Mouse (Mus musculus) heart, postnatal 0 days (tissue): ENCODE data around the gene Grin2a.
A peak's percentile ranks its signal among the peaks of the same experiment; 100 is the strongest.

Source experiments
- CTCF ChIP-seq: IDR thresholded peaks from 2 replicates; pipeline ENCODE4 v1.5.1; 2016; ENCODE audit warnings: antibody characterized with exemption, control low read depth, low read depth
- EP300 ChIP-seq: IDR thresholded peaks from 2 replicates; pipeline ENCODE4 v1.6.1; 2016; ENCODE audit warnings: antibody characterized with exemption, low read depth

- peak; percentile 14; the same call in 1 of the 2 replicates for TF ChIP-seq CTCF
- TF ChIP-seq EP300: no peak
Measured at GRCm38 (mm10) chr16:9941306-9941930, 53.9 kb downstream of the Grin2a start.
